Mouse (Mus musculus) G1E (cell line): ENCODE measurements around the gene Tes. TPM values are rescaled to one million over a fixed set of nuclear protein-coding genes. Genes with fewer than 3 reads are reported as not detected.

Experiments used
- ATAC-seq: 2 replicates; pipeline ENCODE4 v1.8.0; 2016; ENCODE audit warnings: mild to moderate bottlenecking; ENCODE audit not compliant: insufficient number of reproducible peaks, poor library complexity, low FRiP score, severe bottlenecking; ENCODE audit errors: extremely low read depth
- DNase-seq: peaks from one replicate; pipeline ENCODE4 v3.0.0; 2012; ENCODE audit warnings: low spot score
- H3K27me3 ChIP-seq: 2 replicates; pipeline ENCODE4 v1.6.1; 2012; ENCODE audit warnings: mild to moderate bottlenecking, low read length, inconsistent platforms; ENCODE audit not compliant: insufficient read depth
- H3K36me3 ChIP-seq: replicated peaks from 2 replicates; pipeline ENCODE3; 2012; ENCODE audit warnings: mild to moderate bottlenecking, inconsistent platforms
- H3K4me1 ChIP-seq: 2 replicates; pipeline ENCODE4 v1.6.1; 2012; ENCODE audit warnings: low read depth, low read length, inconsistent platforms, mixed read lengths; ENCODE audit not compliant: insufficient read depth
- H3K4me3 ChIP-seq: 2 replicates; pipeline ENCODE4 v1.5.1; 2012; ENCODE audit warnings: low read depth, mild to moderate bottlenecking, inconsistent platforms, low read length, moderate library complexity, mixed read lengths
- H3K9me3 ChIP-seq: replicated peaks from 2 replicates; pipeline ENCODE4 v1.6.1; 2012; ENCODE audit warnings: inconsistent platforms
- CTCF ChIP-seq: IDR thresholded peaks from 2 replicates; pipeline ENCODE4 v1.5.1; 2012; ENCODE audit warnings: low read depth, low read length, inconsistent platforms, mixed read lengths
- GATA1 ChIP-seq: IDR thresholded peaks from 2 replicates; pipeline ENCODE4 v1.6.1; 2012; ENCODE audit warnings: borderline replicate concordance, low read length, inconsistent platforms, mixed read lengths
- GATA2 ChIP-seq: IDR thresholded peaks from 2 replicates; pipeline ENCODE4 v1.6.1; 2012; ENCODE audit warnings: low read depth, low read length, inconsistent platforms, borderline replicate concordance
- POLR2AphosphoS5 ChIP-seq: IDR thresholded peaks from 2 replicates; pipeline ENCODE4 v1.6.1; 2012; ENCODE audit warnings: low read depth, low read length, inconsistent platforms; ENCODE audit not compliant: insufficient replicate concordance
- TAL1 ChIP-seq: conservative IDR thresholded peaks from 2 replicates; pipeline ENCODE4 v1.6.1; 2012; ENCODE audit warnings: low read depth, low read length, inconsistent platforms, mixed read lengths
- polyA plus RNA-seq: library from polyadenylated mRNA; stranded (reverse); fragments of >175 nt; gene quantifications from 2 replicates; pipeline ENCODE4 v1.2.3, GENCODE M21; 2012
- total RNA-seq, 2 experiments: library from RNA; stranded (forward) in 1 of 2; stranded (reverse) in 1 of 2; fragments of 200-1000 nt in 1 of 2; fragments of >200 nt in 1 of 2; fragmentation: Nextera tagmentation in 1 of 2; gene quantifications; 2 replicates each; pipeline ENCODE4 v1.2.3; 2014 to 2017

The Tes gene
- total and polyA plus RNA-seq, 3 experiments = 0.22 TPM; not detected in 2

DNA sequence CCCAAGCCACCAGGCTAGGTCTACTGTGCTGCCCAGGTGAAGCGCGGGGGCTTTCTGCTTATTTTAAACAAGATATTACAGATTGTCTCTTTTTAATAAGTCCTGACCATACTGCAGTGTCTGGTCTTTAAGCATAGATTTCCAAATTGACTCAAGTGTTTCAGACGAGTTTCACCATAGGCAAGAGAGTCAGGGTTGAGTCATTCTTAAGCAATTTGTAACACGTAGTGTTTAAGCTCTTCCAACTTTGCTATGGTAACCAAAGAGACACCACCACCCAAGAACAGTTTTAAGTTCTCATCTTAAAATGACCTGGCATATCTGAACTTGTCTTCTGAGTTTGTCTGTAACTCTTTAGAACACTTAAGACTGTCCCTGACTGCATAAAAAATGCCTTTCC is 44.3 kb downstream of the Tes start:
- DNase-seq (no peak), ATAC-seq (no peak)
- Histone ChIP-seq H3K4me3 (no peak overlapping the region), H3K9me3 (no peaks in the 10 kb centered on the region), H3K36me3 (no peaks in the 10 kb centered on the region), H3K4me1 (no peaks in the 10 kb centered on the region), H3K27me3 (no peaks in the 10 kb centered on the region)
- no peak for TF ChIP-seq TAL1

DNA sequence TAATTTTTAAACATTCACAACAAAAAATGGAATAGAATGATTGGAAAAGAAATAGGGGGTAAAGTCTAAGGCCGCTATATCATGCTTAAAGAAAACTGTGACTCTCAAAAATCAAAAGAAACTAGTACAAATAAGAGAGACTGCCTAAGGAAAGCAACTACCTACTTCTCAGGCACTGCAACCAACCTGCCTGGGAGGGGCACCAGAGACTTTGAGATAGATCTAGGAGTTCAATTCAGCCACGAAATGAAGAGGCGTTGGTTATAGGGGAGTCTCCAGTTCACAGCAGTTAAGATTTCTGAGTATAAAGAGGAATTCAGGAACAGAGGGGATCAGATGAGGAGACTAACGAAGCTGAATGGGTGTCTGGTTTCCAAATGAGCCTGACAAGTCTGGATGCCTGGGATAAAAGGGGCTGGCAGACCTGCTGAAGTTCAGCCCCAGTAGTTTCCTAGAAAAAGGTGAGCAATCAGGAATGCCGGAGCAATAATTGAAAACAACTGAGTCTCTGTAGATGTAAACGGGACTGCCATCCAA is 45.7 kb downstream of the Tes start:
- Histone ChIP-seq H3K27me3 (no peaks in the 10 kb centered on the region), H3K36me3 (no peaks in the 10 kb centered on the region), H3K4me3 (no peak overlapping the region), H3K9me3 (no peaks in the 10 kb centered on the region), H3K4me1 (no peaks in the 10 kb centered on the region)
- ATAC-seq = no peak
- TF ChIP-seq CTCF (no peak), GATA1 (no peak), TAL1 (no peak), POLR2AphosphoS5 (no peak), GATA2 (no peak)
- DNase-seq = no peak

DNA sequence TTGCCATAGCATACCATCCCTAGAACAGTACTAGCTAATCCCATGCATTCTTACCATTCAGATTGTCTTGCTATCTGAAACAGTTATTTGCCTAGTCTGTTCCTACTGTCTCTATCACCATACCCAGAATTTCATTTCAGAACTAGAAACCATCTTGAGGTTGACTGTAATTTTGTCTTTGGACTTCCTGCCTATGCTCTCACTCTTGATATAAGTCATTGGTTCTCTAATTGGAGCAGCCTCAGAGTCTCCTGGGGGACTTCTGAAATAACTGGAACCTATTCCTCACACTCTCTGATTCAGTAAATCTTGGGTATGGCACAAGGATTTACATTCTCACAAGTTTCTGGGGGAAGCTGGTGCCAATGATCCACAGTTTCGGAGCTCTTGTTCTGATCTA is 47.1 kb downstream of the Tes start:
- TF ChIP-seq CTCF = no peak
- TF ChIP-seq GATA2 = no peak
- no peak for TF ChIP-seq POLR2AphosphoS5
- TF ChIP-seq GATA1 = no peak
- TF ChIP-seq TAL1 = no peak
- no peak overlapping the region for H3K4me3 ChIP-seq
- no peaks in the 10 kb centered on the region for H3K27me3 ChIP-seq
- DNase-seq (no peak), ATAC-seq (no peak)
- H3K36me3 ChIP-seq = no peaks in the 10 kb centered on the region
- H3K9me3 ChIP-seq = no peaks in the 10 kb centered on the region
- no peaks in the 10 kb centered on the region for H3K4me1 ChIP-seq

GRCm38 (mm10) chr6:17112990-17113389 is 48.0 kb downstream of the Tes start:
- DNase-seq (no peak), ATAC-seq (no peak)
- H3K27me3 ChIP-seq = no peaks in the 10 kb centered on the region
- H3K4me1 ChIP-seq = no peaks in the 10 kb centered on the region
- H3K36me3 ChIP-seq = no peaks in the 10 kb centered on the region
- no peak overlapping the region for H3K4me3 ChIP-seq
- TF ChIP-seq GATA2 (no peak), CTCF (no peak), POLR2AphosphoS5 (no peak), TAL1 (no peak), GATA1 (no peak)
- no peaks in the 10 kb centered on the region for H3K9me3 ChIP-seq

DNA sequence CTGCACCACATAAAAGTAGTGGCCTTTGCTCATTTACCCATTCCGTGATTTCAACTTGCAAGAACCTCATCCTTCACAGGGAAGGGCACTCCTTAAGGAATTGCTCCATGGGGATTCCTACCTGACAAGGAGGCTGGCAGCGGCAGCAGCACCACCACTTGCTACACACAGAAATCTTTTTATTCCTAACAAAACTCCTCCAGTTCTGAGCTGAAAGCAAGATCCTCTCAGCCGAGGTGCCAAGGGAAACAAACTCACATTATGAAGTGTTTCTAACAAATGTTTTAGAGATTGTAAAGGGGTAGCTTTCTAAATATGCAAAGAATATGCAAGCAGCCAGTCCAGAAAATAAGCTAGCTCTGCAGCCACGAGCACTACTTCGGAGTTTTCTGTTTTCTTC is 49.6 kb downstream of the Tes start:
- TF ChIP-seq CTCF (no peak), POLR2AphosphoS5 (no peak), GATA2 (no peak), GATA1 (no peak), TAL1 (no peak)
- H3K27me3 ChIP-seq = no peaks in the 10 kb centered on the region
- no peak overlapping the region for H3K4me3 ChIP-seq
- no peak for ATAC-seq
- H3K4me1 ChIP-seq = no peaks in the 10 kb centered on the region
- DNase-seq = no peak
- H3K36me3 ChIP-seq = no peaks in the 10 kb centered on the region
- no peaks in the 10 kb centered on the region for H3K9me3 ChIP-seq

DNA sequence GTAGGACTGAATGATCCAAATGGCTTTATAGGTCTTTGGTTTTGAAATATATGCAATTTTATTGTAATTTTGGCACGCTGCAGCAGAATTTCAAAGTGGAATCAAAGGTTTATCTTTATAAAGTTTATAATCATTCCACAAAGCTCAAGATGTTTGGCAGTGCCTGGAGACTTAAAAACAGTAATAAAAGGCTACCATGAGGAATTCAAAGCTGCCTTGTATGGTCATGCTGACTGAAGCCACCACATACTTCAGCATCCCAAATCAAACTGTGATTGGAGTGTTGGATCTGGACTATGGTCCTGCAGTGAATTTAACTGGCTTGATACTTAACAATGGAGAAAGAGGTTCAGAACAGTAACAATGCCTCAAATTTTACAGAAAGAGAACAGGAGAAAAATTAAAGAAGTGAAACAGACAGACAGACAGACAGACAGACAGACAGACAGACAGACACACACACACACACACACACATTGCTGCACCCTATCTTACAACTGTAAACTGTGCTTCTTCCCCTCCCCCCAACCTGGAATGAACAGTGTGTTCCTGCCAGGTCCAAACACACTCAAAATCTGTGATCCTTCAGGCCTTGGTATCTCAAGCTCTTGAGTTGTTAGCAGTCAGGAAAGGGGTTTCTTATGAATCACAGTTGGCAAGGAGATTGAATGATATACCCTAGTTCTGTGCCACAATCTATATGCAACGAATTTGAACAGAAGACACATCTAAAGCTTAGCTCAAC is 50.3 kb downstream of the Tes start:
- no peak overlapping the region for H3K4me3 ChIP-seq
- H3K4me1 ChIP-seq = no peaks in the 10 kb centered on the region
- H3K36me3 ChIP-seq = no peaks in the 10 kb centered on the region
- H3K27me3 ChIP-seq = no peaks in the 10 kb centered on the region
- no peaks in the 10 kb centered on the region for H3K9me3 ChIP-seq
- DNase-seq (no peak), ATAC-seq (no peak)
- no peak for TF ChIP-seq CTCF
- no peak for TF ChIP-seq GATA1
- TF ChIP-seq TAL1 = no peak
- no peak for TF ChIP-seq GATA2
- TF ChIP-seq POLR2AphosphoS5 = no peak
